Mouse (Mus musculus) erythroblast, embryonic 14.5 days (primary cell): Measurements from ENCODE around the gene Lrguk. TPM values are rescaled to one million over a fixed set of nuclear protein-coding genes. Genes with fewer than 3 reads are reported as not detected.

Source experiments
- H3K27me3 ChIP-seq: 2 replicates; pipeline ENCODE4 v1.6.1; 2012; ENCODE audit warnings: inconsistent platforms; ENCODE audit not compliant: control insufficient read depth
- H3K36me3 ChIP-seq: 2 replicates; pipeline ENCODE4 v1.6.1; 2012; ENCODE audit warnings: mild to moderate bottlenecking, inconsistent platforms; ENCODE audit not compliant: control insufficient read depth
- H3K4me1 ChIP-seq: 2 replicates; pipeline ENCODE4 v1.6.1; 2012; ENCODE audit warnings: inconsistent platforms; ENCODE audit not compliant: control insufficient read depth
- H3K4me3 ChIP-seq: replicated peaks from 2 replicates; pipeline ENCODE3; 2012; ENCODE audit warnings: moderate library complexity, mild to moderate bottlenecking, inconsistent platforms
- H3K9me3 ChIP-seq: 2 replicates; pipeline ENCODE4 v1.6.1; 2012; ENCODE audit warnings: low read length, inconsistent platforms, mixed read lengths; ENCODE audit not compliant: control insufficient read depth
- GATA1 ChIP-seq: IDR thresholded peaks from 2 replicates; pipeline ENCODE4 v1.6.1; 2012; ENCODE audit warnings: low read length, inconsistent platforms, mixed read lengths
- TAL1 ChIP-seq: IDR thresholded peaks from 3 replicates; pipeline ENCODE4 v1.6.1; 2012; ENCODE audit warnings: low read length, inconsistent platforms, mixed read lengths
- polyA plus RNA-seq: library from polyadenylated mRNA; stranded (reverse); fragments of >175 nt; gene quantifications from 2 replicates; pipeline ENCODE4 v1.2.3, GENCODE M21; 2012

Gene Lrguk
- polyA plus RNA-seq, 1 experiment, result not detected

DNA sequence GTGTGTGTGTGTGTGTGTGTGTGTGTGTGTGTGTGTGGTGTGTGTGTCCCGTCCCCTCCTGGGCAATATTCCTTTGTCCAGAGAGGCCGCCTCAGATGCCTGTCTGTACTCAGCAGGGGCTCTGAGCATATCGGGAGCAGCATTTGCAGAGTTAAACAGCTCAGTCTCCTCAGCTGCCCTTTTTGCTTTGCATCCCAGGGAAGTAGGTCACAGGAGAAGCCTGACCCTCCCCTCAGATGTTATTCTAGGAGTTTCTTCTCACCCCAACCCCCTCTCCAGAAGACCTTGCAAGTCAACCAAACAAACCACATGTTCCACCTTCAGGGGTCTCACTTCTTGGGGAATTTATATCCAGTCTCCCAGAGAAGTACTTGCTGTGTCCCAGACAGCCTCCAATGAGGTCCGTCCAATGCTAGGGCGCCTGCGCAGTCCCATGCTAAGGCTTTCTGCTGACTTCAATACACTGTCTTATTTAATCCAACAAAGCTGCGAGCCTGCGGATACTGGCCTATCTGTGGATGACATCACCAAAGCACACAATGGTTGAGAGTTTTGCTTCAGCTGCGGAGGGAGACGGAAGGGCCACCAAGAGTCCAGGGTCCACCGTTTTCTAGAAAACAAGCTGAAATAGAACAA lies 17.4 kb downstream of the Lrguk start:
- H3K4me1 ChIP-seq, result no peaks in the 10 kb centered on the region
- TF ChIP-seq GATA1 (no peak), TAL1 (no peak)
- no peak overlapping the region for H3K4me3 ChIP-seq
- H3K9me3 ChIP-seq, result no peaks in the 10 kb centered on the region
- no peaks in the 10 kb centered on the region for H3K36me3 ChIP-seq
- H3K27me3 ChIP-seq, result no peaks in the 10 kb centered on the region

- H3K9me3 ChIP-seq, result no peaks in the 10 kb centered on the region
- no peaks in the 10 kb centered on the region for H3K27me3 ChIP-seq
- H3K4me1 ChIP-seq, result no peaks in the 10 kb centered on the region
- H3K36me3 ChIP-seq, result no peaks in the 10 kb centered on the region
- no peak overlapping the region for H3K4me3 ChIP-seq
- TF ChIP-seq GATA1 (no peak), TAL1 (no peak)
Measured at GRCm38 (mm10) chr6:34049433-34049832, 20.2 kb downstream of the Lrguk start.

GRCm38 (mm10) chr6:34059741-34060140 lies 30.5 kb downstream of the Lrguk start:
- Histone ChIP-seq H3K4me1 (no peaks in the 10 kb centered on the region), H3K4me3 (no peak overlapping the region), H3K36me3 (no peaks in the 10 kb centered on the region), H3K27me3 (no peaks in the 10 kb centered on the region), H3K9me3 (no peaks in the 10 kb centered on the region)
- TF ChIP-seq GATA1 (no peak), TAL1 (no peak)

DNA sequence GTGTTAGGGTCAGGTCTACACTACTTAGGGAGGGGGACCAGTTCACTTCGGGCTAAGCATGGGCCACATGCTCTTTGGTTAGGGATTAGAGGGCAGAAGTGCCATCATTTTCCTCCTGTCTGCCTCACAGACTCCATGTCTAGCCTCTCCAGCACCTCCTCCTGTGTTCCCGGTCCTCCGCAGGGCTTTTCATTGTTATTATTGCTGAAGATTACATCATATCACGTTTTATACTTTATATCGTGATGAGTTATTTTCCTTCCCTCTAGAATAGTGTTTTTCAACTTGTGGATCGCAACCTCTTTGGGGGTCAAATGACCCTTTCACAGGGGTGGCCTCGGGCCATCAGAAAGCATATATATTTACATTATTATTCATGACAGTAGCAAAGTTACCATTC lies 37.5 kb downstream of the Lrguk start:
- TF ChIP-seq TAL1 (no peak), GATA1 (no peak)

DNA sequence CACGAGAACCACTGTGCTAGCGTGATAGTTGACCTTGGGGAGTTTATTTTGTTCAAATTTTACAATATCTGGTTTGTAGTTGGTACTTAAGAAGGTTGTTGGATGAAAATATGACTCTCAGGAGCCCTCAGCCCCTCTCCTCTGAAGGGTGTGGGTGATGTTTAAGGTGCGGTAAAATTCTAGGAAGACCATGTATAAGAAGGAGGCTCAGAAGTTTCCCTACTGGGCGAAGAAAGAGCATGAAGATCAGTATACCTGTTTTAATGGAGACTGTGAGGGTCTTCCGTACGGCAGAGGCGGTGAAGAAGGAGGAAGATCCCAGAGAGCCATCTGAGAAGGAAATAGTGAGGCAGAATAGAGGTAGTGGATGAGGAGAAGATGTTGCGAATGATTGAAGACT lies 38.0 kb downstream of the Lrguk start:
- no peaks in the 10 kb centered on the region for H3K36me3 ChIP-seq
- no peak overlapping the region for H3K4me3 ChIP-seq
- H3K9me3 ChIP-seq, result no peaks in the 10 kb centered on the region
- H3K4me1 ChIP-seq, result no peaks in the 10 kb centered on the region
- no peak for TF ChIP-seq TAL1
- H3K27me3 ChIP-seq, result no peaks in the 10 kb centered on the region

More for the DNA sequence above, 37.5 kb downstream of the Lrguk start:
- no peaks in the 10 kb centered on the region for H3K9me3 ChIP-seq
- H3K4me1 ChIP-seq, result no peaks in the 10 kb centered on the region
- no peaks in the 10 kb centered on the region for H3K36me3 ChIP-seq
- H3K27me3 ChIP-seq, result no peaks in the 10 kb centered on the region
- no peak overlapping the region for H3K4me3 ChIP-seq

DNA sequence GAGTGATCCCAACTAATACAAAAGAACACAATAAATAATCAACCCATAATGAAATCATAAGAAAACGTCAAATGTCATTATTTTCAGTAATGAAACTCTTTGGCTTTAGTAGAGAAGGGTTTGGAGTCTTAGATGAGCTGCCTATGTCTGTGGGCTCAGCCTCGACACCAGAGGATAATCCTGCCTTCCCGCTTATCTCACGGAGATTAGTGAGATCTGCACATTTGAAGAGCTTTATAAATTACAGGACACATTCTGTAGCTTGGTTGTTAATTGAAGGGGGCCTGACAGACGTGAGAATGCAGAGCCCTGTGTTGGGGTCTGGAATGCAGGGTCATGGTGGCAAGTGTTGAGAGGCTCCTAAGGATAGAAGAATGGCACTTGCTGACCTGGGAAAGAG lies 42.7 kb downstream of the Lrguk start:
- H3K36me3 ChIP-seq, result no peaks in the 10 kb centered on the region
- H3K27me3 ChIP-seq, result no peaks in the 10 kb centered on the region
- H3K9me3 ChIP-seq, result no peaks in the 10 kb centered on the region
- no peaks in the 10 kb centered on the region for H3K4me1 ChIP-seq
- H3K4me3 ChIP-seq, result no peak overlapping the region
- TF ChIP-seq TAL1, result no peak
- no peak for TF ChIP-seq GATA1

GRCm38 (mm10) chr6:34073931-34074442 lies 44.7 kb downstream of the Lrguk start:
- Histone ChIP-seq H3K9me3 (no peaks in the 10 kb centered on the region), H3K27me3 (no peaks in the 10 kb centered on the region), H3K36me3 (no peaks in the 10 kb centered on the region), H3K4me3 (no peak overlapping the region), H3K4me1 (no peaks in the 10 kb centered on the region)
- TF ChIP-seq TAL1 (no peak), GATA1 (no peak)

DNA sequence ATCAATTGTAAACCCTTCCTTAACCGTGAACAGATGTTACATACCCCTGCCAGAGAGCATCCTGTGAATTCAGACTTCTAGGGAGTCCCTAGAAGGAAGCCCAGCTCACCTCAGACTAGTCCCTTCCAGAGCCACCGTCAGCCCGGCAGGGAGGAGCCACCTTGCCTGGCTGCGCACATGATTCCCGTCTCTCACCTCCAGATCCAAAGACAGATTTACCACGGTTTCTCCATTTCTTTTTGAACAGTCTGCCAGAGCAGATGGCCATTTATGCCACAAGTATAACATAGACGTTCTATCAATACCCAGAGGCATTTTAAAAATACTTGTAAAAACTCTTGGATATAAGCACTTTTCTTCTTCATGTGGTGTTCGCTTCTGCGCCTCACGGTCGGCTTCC lies 46.3 kb downstream of the Lrguk start:
- TF ChIP-seq TAL1 (no peak), GATA1 (no peak)
- no peaks in the 10 kb centered on the region for H3K27me3 ChIP-seq
- H3K4me3 ChIP-seq, result no peak overlapping the region
- H3K9me3 ChIP-seq, result no peaks in the 10 kb centered on the region
- no peaks in the 10 kb centered on the region for H3K36me3 ChIP-seq
- H3K4me1 ChIP-seq, result no peaks in the 10 kb centered on the region

GRCm38 (mm10) chr6:34083471-34083870 lies 54.2 kb downstream of the Lrguk start:
- H3K4me1 ChIP-seq, result no peaks in the 10 kb centered on the region
- no peak for TF ChIP-seq TAL1
- no peak for TF ChIP-seq GATA1
- H3K27me3 ChIP-seq, result no peaks in the 10 kb centered on the region
- H3K9me3 ChIP-seq, result no peaks in the 10 kb centered on the region
- H3K36me3 ChIP-seq, result no peaks in the 10 kb centered on the region
- H3K4me3 ChIP-seq, result no peak overlapping the region

- Histone ChIP-seq H3K4me3 (no peak overlapping the region), H3K27me3 (no peaks in the 10 kb centered on the region), H3K4me1 (no peaks in the 10 kb centered on the region), H3K9me3 (no peaks in the 10 kb centered on the region), H3K36me3 (no peaks in the 10 kb centered on the region)
- TF ChIP-seq TAL1 (no peak), GATA1 (no peak)
Measured at GRCm38 (mm10) chr6:34087701-34088100, 58.5 kb downstream of the Lrguk start.
